Comparison of ENCODE assay signal across 8 mouse cellular contexts in genomic region chr17:74293687-74294425, GRCm38 (mm10). TPM values are rescaled to one million over a fixed set of nuclear protein-coding genes. Genes with fewer than 3 reads are reported as not detected.
DNase-seq lines count a peak whose midpoint lies in the region; ATAC-seq and TF ChIP-seq lines count a peak whose summit lies in the region.

No protein-coding gene starts in this region.

- peak overlapping the region; percentile 100 for H3K27ac ChIP-seq in embryonic facial prominence, embryonic 15.5 days (replicated peaks)
- H3K27ac ChIP-seq in limb, embryonic 11.5 days (replicated peaks; ENCODE audit: low read depth, low read length), result peak overlapping the region; percentile 96
- peak overlapping the region; percentile 88 for H3K27ac ChIP-seq in midbrain, postnatal 0 days (ENCODE audit: low read depth, low read length)

- peak overlapping the region; percentile 92 for H3K9ac ChIP-seq in embryonic facial prominence, embryonic 15.5 days
- peak overlapping the region; percentile 96 for H3K9ac ChIP-seq in limb, embryonic 11.5 days (ENCODE audit: low read length)
- peak overlapping the region; percentile 80 for H3K9ac ChIP-seq in midbrain, postnatal 0 days (replicated peaks; ENCODE audit: low read length, poor library complexity, severe bottlenecking)

- no peaks in the 10 kb centered on the region for H3K27me3 ChIP-seq in erythroblast, embryonic 14.5 days (ENCODE audit: control insufficient read depth)
- no peaks in the 10 kb centered on the region for H3K27me3 ChIP-seq in embryonic facial prominence, embryonic 15.5 days
- no peaks in the 10 kb centered on the region for H3K27me3 ChIP-seq in limb, embryonic 11.5 days (ENCODE audit: control insufficient read depth, insufficient read depth, low read length)
- H3K27me3 ChIP-seq in midbrain, postnatal 0 days (ENCODE audit: insufficient read depth, low read length), result no peaks in the 10 kb centered on the region

- no peak for TF ChIP-seq CTCF in midbrain, postnatal 0 days (IDR thresholded peaks at IDR 0.05)

- H3K4me3 ChIP-seq in erythroblast, embryonic 14.5 days (replicated peaks), result peak overlapping the region; percentile 98
- peak overlapping the region; percentile 95 for H3K4me3 ChIP-seq in embryonic facial prominence, embryonic 15.5 days (replicated peaks)
- H3K4me3 ChIP-seq in limb, embryonic 11.5 days (ENCODE audit: low read depth, low read length), result peak overlapping the region; percentile 90
- peak overlapping the region; percentile 89 for H3K4me3 ChIP-seq in midbrain, postnatal 0 days (ENCODE audit: low read depth, low read length)

- H3K4me1 ChIP-seq in erythroblast, embryonic 14.5 days (ENCODE audit: control insufficient read depth), result peaks cover 55% of the 10 kb centered on the region
- H3K4me1 ChIP-seq in embryonic facial prominence, embryonic 15.5 days, result peaks cover 14% of the 10 kb centered on the region
- 0 out of 2 replicates have a peak, but pooled peaks cover 5% of the 10 kb centered on the region for H3K4me1 ChIP-seq in limb, embryonic 11.5 days (ENCODE audit: control insufficient read depth, insufficient read depth, low read length)
- H3K4me1 ChIP-seq in midbrain, postnatal 0 days (ENCODE audit: insufficient read depth, low read length), result no peaks in the 10 kb centered on the region; the same call in 1 of the 2 replicates

- H3K36me3 ChIP-seq in erythroblast, embryonic 14.5 days (ENCODE audit: control insufficient read depth), result peaks cover 29% of the 10 kb centered on the region
- H3K36me3 ChIP-seq in embryonic facial prominence, embryonic 15.5 days, result peaks cover 4% of the 10 kb centered on the region
- H3K36me3 ChIP-seq in limb, embryonic 11.5 days (ENCODE audit: control insufficient read depth, insufficient read depth, low read length), result peaks cover 2% of the 10 kb centered on the region; the same call in 1 of the 2 replicates
- H3K36me3 ChIP-seq in midbrain, postnatal 0 days (ENCODE audit: insufficient read depth, low read length), result peaks cover 3% of the 10 kb centered on the region; the same call in 1 of the 2 replicates

- WGBS in embryonic facial prominence, embryonic 15.5 days, result under 1% methylated on average over 18 of the region's 18 CpGs
- 2% methylated on average over 18 of the region's 18 CpGs for WGBS in limb, embryonic 11.5 days
- under 1% methylated on average over 18 of the region's 18 CpGs for WGBS in midbrain, postnatal 0 days

- peak overlapping the region; percentile 59 for H3K4me2 ChIP-seq in embryonic facial prominence, embryonic 15.5 days (replicated peaks)
- peak overlapping the region; percentile 53 for H3K4me2 ChIP-seq in limb, embryonic 11.5 days (ENCODE audit: low read depth, severe bottlenecking)
- peak overlapping the region; percentile 69 for H3K4me2 ChIP-seq in midbrain, postnatal 0 days (ENCODE audit: low read depth, low read length, poor library complexity, severe bottlenecking)

- peak; percentile 30 for DNase-seq in MN1 (ENCODE audit: low spot score)
- peak; percentile 69 for DNase-seq in limb, embryonic 11.5 days (ENCODE audit: low spot score)
- peak; percentile 42 for DNase-seq in midbrain, postnatal 0 days (ENCODE audit: low spot score)
- peak; percentile 62 for DNase-seq in thymus, postnatal 4 days

- no peaks in the 10 kb centered on the region for H3K9me3 ChIP-seq in erythroblast, embryonic 14.5 days (ENCODE audit: control insufficient read depth, low read length)
- H3K9me3 ChIP-seq in embryonic facial prominence, embryonic 15.5 days (replicated peaks), result no peaks in the 10 kb centered on the region
- no peaks in the 10 kb centered on the region for H3K9me3 ChIP-seq in limb, embryonic 11.5 days (ENCODE audit: control insufficient read depth, low read length)
- H3K9me3 ChIP-seq in midbrain, postnatal 0 days (ENCODE audit: low read length), result no peaks in the 10 kb centered on the region

- ATAC-seq in erythroblast, adult 5-6 weeks (replicated peaks; ENCODE audit: low FRiP score, poor library complexity, severe bottlenecking), result no peak
- no peak for ATAC-seq in embryonic facial prominence, embryonic 15.5 days (ENCODE audit: insufficient number of reproducible peaks, low FRiP score, low TSS enrichment, low read depth)
- ATAC-seq in hematopoietic stem cell, adult 5-6 weeks (replicated peaks in 1 of 2; ENCODE audit: insufficient read depth in 1 of 2, low FRiP score in 2 of 2, low TSS enrichment in 1 of 2, low read depth in 1 of 2, poor library complexity in 2 of 2, severe bottlenecking in 2 of 2), result 0 out of 4 replicates have a peak, but pooled peaks have one; percentile 9 to 25
- 0 out of 2 replicates have a peak, but pooled peaks have one; percentile 2 for ATAC-seq in limb, embryonic 11.5 days (ENCODE audit: insufficient number of reproducible peaks, low FRiP score, low TSS enrichment, low read depth)
- ATAC-seq in midbrain, postnatal 0 days (ENCODE audit: low FRiP score), result no peak; the same call in 1 of the 2 replicates

RNA-seq across cellular contexts. Expression of gene Memo1, which starts 1.5 kb away (rescaled TPM):
- polyA plus RNA-seq in erythroblast, embryonic 14.5 days (2012), result 13.0 and 18.4 TPM in 2 replicates
- 287 and 347 TPM in 2 replicates for total RNA-seq in erythroblast, adult 5-6 weeks (2015; ENCODE audit: low replicate concordance)
- total RNA-seq in erythroblast, adult 5-6 weeks (2017; ENCODE audit: low replicate concordance), result 544 and 662 TPM in 2 replicates
- polyA plus RNA-seq in embryonic facial prominence, embryonic 15.5 days (2015; fragmentation: Nextera tagmentation; extraction: Ambion mirVana), result 83.1 and 88.5 TPM in 2 replicates
- 93.2 and 131 TPM in 2 replicates for total RNA-seq in hematopoietic stem cell, adult 5-6 weeks (2017)
- 89.2 and 94.3 TPM in 2 replicates for polyA plus RNA-seq in limb, embryonic 11.5 days (2014; fragmentation: Nextera tagmentation; extraction: Ambion mirVana)
- 45.5 and 54.4 TPM in 2 replicates for total RNA-seq in midbrain, postnatal 0 days (2014; rRNA removed)
- polyA plus RNA-seq in midbrain, postnatal 0 days (2015; fragmentation: Nextera tagmentation; extraction: Ambion mirVana), result 36.8 and 37.5 TPM in 2 replicates

RNA-seq across cellular contexts. Expression of gene Dpy30, which starts 29.9 kb away (rescaled TPM):
- 7.9 and 9.4 TPM in 2 replicates for polyA plus RNA-seq in erythroblast, embryonic 14.5 days (2012)
- total RNA-seq in erythroblast, adult 5-6 weeks (2015; ENCODE audit: low replicate concordance), result 50.2 and 65.9 TPM in 2 replicates
- 34.2 and 52.1 TPM in 2 replicates for total RNA-seq in erythroblast, adult 5-6 weeks (2017; ENCODE audit: low replicate concordance)
- polyA plus RNA-seq in embryonic facial prominence, embryonic 15.5 days (2015; fragmentation: Nextera tagmentation; extraction: Ambion mirVana), result 191 and 200 TPM in 2 replicates
- 120 and 150 TPM in 2 replicates for total RNA-seq in hematopoietic stem cell, adult 5-6 weeks (2017)
- polyA plus RNA-seq in limb, embryonic 11.5 days (2014; fragmentation: Nextera tagmentation; extraction: Ambion mirVana), result 275 and 279 TPM in 2 replicates
- total RNA-seq in midbrain, postnatal 0 days (2014; rRNA removed), result 64.0 and 68.0 TPM in 2 replicates
- polyA plus RNA-seq in midbrain, postnatal 0 days (2015; fragmentation: Nextera tagmentation; extraction: Ambion mirVana), result 228 and 230 TPM in 2 replicates

RNA-seq across cellular contexts. Expression of gene Spast, which starts 44.9 kb away (rescaled TPM):
- 0.20 and 0.30 TPM in 2 replicates for polyA plus RNA-seq in erythroblast, embryonic 14.5 days (2012)
- 12.5 and 14.4 TPM in 2 replicates for total RNA-seq in erythroblast, adult 5-6 weeks (2015; ENCODE audit: low replicate concordance)
- 18.1 and 21.4 TPM in 2 replicates for total RNA-seq in erythroblast, adult 5-6 weeks (2017; ENCODE audit: low replicate concordance)
- 17.0 and 17.1 TPM in 2 replicates for polyA plus RNA-seq in embryonic facial prominence, embryonic 15.5 days (2015; fragmentation: Nextera tagmentation; extraction: Ambion mirVana)
- 64.4 and 74.5 TPM in 2 replicates for total RNA-seq in hematopoietic stem cell, adult 5-6 weeks (2017)
- 31.2 and 32.7 TPM in 2 replicates for polyA plus RNA-seq in limb, embryonic 11.5 days (2014; fragmentation: Nextera tagmentation; extraction: Ambion mirVana)
- 121 and 158 TPM in 2 replicates for total RNA-seq in midbrain, postnatal 0 days (2014; rRNA removed)
- polyA plus RNA-seq in midbrain, postnatal 0 days (2015; fragmentation: Nextera tagmentation; extraction: Ambion mirVana), result 22.9 and 27.4 TPM in 2 replicates

Comparison
In these comparisons a context has a peak if more than half of its experiments do, and no peak if none do; other contexts are left out.
1. ATAC-seq: peak in hematopoietic stem cell, adult 5-6 weeks (2 of 2) and limb, embryonic 11.5 days (single experiment); none in erythroblast, adult 5-6 weeks (single experiment), embryonic facial prominence, embryonic 15.5 days (single experiment) and midbrain, postnatal 0 days (single experiment).
2. RNA of gene Dpy30, which starts 29.9 kb away (polyA plus RNA-seq): 275 to 279 TPM in limb, embryonic 11.5 days, 228 to 230 TPM in midbrain, postnatal 0 days and 191 to 200 TPM in embryonic facial prominence, embryonic 15.5 days; 7.9 to 9.4 TPM in erythroblast, embryonic 14.5 days; every median in the first group is over 10 times any median in the second.
3. RNA of gene Spast, which starts 44.9 kb away (polyA plus RNA-seq): 31.2 to 32.7 TPM in limb, embryonic 11.5 days, 22.9 to 27.4 TPM in midbrain, postnatal 0 days and 17.0 to 17.1 TPM in embryonic facial prominence, embryonic 15.5 days; 0.20 to 0.30 TPM in erythroblast, embryonic 14.5 days; every median in the first group is over 10 times any median in the second.
4. Peak in every context shown above with its lines, with median percentiles within 50 percentile points of each other: H3K4me3 ChIP-seq, DNase-seq, H3K27ac ChIP-seq, H3K4me2 ChIP-seq and H3K9ac ChIP-seq.